8 mouse cellular contexts compared by ENCODE assay signal in the genomic region with DNA sequence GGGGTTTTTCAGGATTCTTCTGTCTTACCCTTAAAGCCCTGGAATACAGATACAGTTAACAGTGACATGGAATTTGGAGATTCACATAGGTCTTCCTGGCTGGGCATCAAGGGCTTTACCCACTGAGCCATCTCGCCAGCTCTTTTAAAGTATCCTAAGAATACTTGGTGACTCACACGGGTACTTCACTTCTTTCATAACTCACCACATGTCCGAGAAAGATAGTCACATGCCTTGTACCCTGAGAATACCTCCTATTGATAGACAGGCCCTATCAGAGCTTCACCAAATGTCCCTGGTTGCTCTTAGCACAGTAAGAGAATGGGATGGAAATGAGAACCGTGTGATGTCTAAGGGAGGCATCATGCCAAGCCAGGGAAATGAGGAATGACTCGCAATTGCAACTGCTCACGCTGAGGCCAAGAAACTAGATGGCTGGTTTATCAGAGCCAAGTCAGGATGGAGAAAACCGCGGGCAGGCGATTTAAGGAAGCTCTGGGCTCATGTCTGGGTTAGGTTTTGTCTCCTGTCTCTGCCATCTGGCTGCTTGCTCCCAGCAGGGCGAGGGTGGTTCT. TPM values are rescaled to one million over a fixed set of nuclear protein-coding genes. Genes with fewer than 3 reads are reported as not detected.
DNase-seq lines count a peak whose midpoint lies in the region; ATAC-seq and TF ChIP-seq lines count a peak whose summit lies in the region.

No protein-coding gene starts in this region.

- no peak for DNase-seq in cerebellum, adult 2 months
- DNase-seq in cerebellum, adult 18-20 months, result no peak
- no peak for DNase-seq in spleen, adult 2 months (ENCODE audit: low read depth in 1 of 2, low spot score in 2 of 2)
- DNase-seq in spleen, postnatal 4 days (ENCODE audit: low spot score in 2 of 2), result no peak
- no peak for DNase-seq in lung, embryonic 14.5 days
- DNase-seq in skeletal muscle tissue, adult 2 months (ENCODE audit: low read depth, low spot score), result peak; percentile 48
- DNase-seq in adrenal gland, adult 18-20 months (ENCODE audit: low spot score in 2 of 2), result no peak

- H3K27ac ChIP-seq in cerebellum, adult 2 months (ENCODE audit: insufficient read depth, low read length), result peak overlapping the region; percentile 98
- H3K27ac ChIP-seq in spleen, adult 2 months (ENCODE audit: insufficient read depth, low read length), result peak overlapping the region; percentile 98
- peak overlapping the region; percentile 95 for H3K27ac ChIP-seq in heart, embryonic 16.5 days (ENCODE audit: low read length)
- peak overlapping the region; percentile 98 for H3K27ac ChIP-seq in lung, embryonic 14.5 days (ENCODE audit: low read depth)

- peak; percentile 14; the same call in 1 of the 2 replicates for ATAC-seq in heart, embryonic 16.5 days (replicated peaks; ENCODE audit: extremely low read depth, insufficient read depth, low FRiP score)
- ATAC-seq in lung, embryonic 14.5 days (ENCODE audit: insufficient read depth), result peak; percentile 42

- no peak for TF ChIP-seq CTCF in cerebellum, adult 2 months (IDR thresholded peaks at IDR 0.05; ENCODE audit: borderline replicate concordance, insufficient read depth, low read depth, low read length)
- TF ChIP-seq CTCF in spleen, adult 2 months (IDR thresholded peaks at IDR 0.05; ENCODE audit: extremely low read depth, insufficient read depth, insufficient read length, insufficient replicate concordance), result no peak
- TF ChIP-seq CTCF in lung, embryonic 14.5 days (IDR thresholded peaks at IDR 0.05; ENCODE audit: low read depth), result no peak

- H3K36me3 ChIP-seq in spleen, adult 2 months (ENCODE audit: control insufficient read depth, insufficient read depth, low read length), result no peaks in the 10 kb centered on the region
- H3K36me3 ChIP-seq in heart, embryonic 16.5 days (ENCODE audit: control insufficient read depth, insufficient read depth), result no peaks in the 10 kb centered on the region
- no peaks in the 10 kb centered on the region for H3K36me3 ChIP-seq in lung, embryonic 14.5 days (ENCODE audit: insufficient read depth)

- H3K4me3 ChIP-seq in cerebellum, adult 2 months (replicated peaks; ENCODE audit: insufficient read depth, low read depth, low read length), result peak overlapping the region; percentile 64
- peak overlapping the region; percentile 63 for H3K4me3 ChIP-seq in spleen, adult 2 months (ENCODE audit: extremely low read depth, insufficient read depth, insufficient read length)
- H3K4me3 ChIP-seq in heart, embryonic 16.5 days (ENCODE audit: low read length), result peak overlapping the region; percentile 75
- H3K4me3 ChIP-seq in lung, embryonic 14.5 days (ENCODE audit: low read depth, low read length), result peak overlapping the region; percentile 55

- TF ChIP-seq POLR2A in cerebellum, adult 2 months (IDR thresholded peaks at IDR 0.05; ENCODE audit: borderline replicate concordance, insufficient read depth, low read length), result no peak
- TF ChIP-seq POLR2A in spleen, adult 2 months (IDR thresholded peaks at IDR 0.05; ENCODE audit: low read depth, low read length), result no peak

- peak overlapping the region; percentile 84 for H3K9ac ChIP-seq in heart, embryonic 16.5 days (ENCODE audit: low read length)
- peak overlapping the region; percentile 69 for H3K9ac ChIP-seq in lung, embryonic 14.5 days

- H3K27me3 ChIP-seq in cerebellum, adult 2 months (ENCODE audit: control insufficient read depth, insufficient read depth, low read length), result no peaks in the 10 kb centered on the region
- no peaks in the 10 kb centered on the region for H3K27me3 ChIP-seq in spleen, adult 2 months (ENCODE audit: control insufficient read depth, insufficient read depth, low read length)
- no peaks in the 10 kb centered on the region for H3K27me3 ChIP-seq in heart, embryonic 16.5 days (ENCODE audit: control insufficient read depth, insufficient read depth, low read length)
- H3K27me3 ChIP-seq in lung, embryonic 14.5 days (ENCODE audit: insufficient read depth, low read length), result no peaks in the 10 kb centered on the region

- peak overlapping the region; percentile 87 for H3K4me2 ChIP-seq in heart, embryonic 16.5 days (ENCODE audit: low read depth, low read length)
- peak overlapping the region; percentile 82 for H3K4me2 ChIP-seq in lung, embryonic 14.5 days

- no peaks in the 10 kb centered on the region; the same call in 1 of the 2 replicates for H3K4me1 ChIP-seq in cerebellum, adult 2 months (ENCODE audit: control insufficient read depth, insufficient read depth, low read length)
- peaks cover 11% of the 10 kb centered on the region; the same call in 1 of the 2 replicates for H3K4me1 ChIP-seq in spleen, adult 2 months (ENCODE audit: control insufficient read depth, insufficient read depth, insufficient read length)
- H3K4me1 ChIP-seq in heart, embryonic 16.5 days (ENCODE audit: control insufficient read depth, insufficient read depth, low read length), result peaks cover 5% of the 10 kb centered on the region; the same call in 1 of the 2 replicates
- H3K4me1 ChIP-seq in lung, embryonic 14.5 days (ENCODE audit: insufficient read depth), result peaks cover 4% of the 10 kb centered on the region; the same call in 1 of the 2 replicates

- 2% methylated on average over 10 of the region's 10 CpGs for WGBS in cerebellum, adult 2 months
- 4% methylated on average over 10 of the region's 10 CpGs for WGBS in spleen, adult 2 months
- 16% methylated on average over 10 of the region's 10 CpGs for WGBS in heart, embryonic 16.5 days
- WGBS in lung, embryonic 14.5 days, result 31% methylated on average over 10 of the region's 10 CpGs

- no peaks in the 10 kb centered on the region for H3K9me3 ChIP-seq in heart, embryonic 16.5 days (replicated peaks; ENCODE audit: control insufficient read depth, low read length)
- no peaks in the 10 kb centered on the region for H3K9me3 ChIP-seq in lung, embryonic 14.5 days (ENCODE audit: low read depth, low read length)

RNA-seq across cellular contexts. Expression of a gene that starts 44.7 kb away (rescaled TPM):
- polyA plus RNA-seq in cerebellum, adult 2 months (2012; rRNA removed), result 12.1 and 16.1 TPM in 2 replicates
- polyA plus RNA-seq in spleen, adult 2 months (2012; rRNA removed), result 63.0 and 73.5 TPM in 2 replicates
- polyA plus RNA-seq in heart, embryonic 16.5 days (2015; fragmentation: Nextera tagmentation; extraction: Ambion mirVana), result 144 and 166 TPM in 2 replicates
- polyA plus RNA-seq in lung, embryonic 14.5 days (2014; fragmentation: Nextera tagmentation; extraction: Ambion mirVana), result 97.1 and 97.3 TPM in 2 replicates
- 10 to 100 TPM; 25.9 to 45.7 TPM for total RNA-seq in adrenal gland, adult 18-20 months (2021)
